Comparison of ENCODE assay signal across 13 mouse cellular contexts in the genomic region with DNA sequence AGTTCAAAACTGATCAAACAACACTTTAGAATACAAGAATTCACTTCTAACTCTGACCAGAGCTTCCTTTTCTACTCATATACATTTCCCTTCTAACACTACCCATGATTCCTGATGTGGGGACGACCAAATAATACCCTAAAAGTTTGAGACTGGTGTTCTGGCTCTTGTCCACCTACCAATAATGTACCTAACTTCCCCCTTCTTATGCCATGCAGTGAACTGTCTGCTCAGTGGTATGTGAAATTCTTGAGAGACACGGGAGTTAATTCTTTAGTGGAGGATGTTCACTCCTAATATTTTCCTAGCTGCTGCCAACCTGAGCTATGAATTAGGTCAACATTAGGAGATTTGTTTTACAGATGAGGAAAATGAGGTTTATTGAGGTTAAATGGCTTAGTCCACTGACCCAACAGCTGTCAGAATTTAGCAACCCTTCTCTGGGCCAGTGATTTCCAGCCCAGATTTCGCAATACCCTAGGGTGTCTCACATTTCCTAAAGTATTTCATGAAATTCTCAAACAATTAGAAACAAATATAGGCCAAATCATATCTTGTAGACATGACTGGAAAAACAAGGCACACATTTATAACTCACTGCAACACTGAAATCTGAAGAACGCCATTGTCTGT.
DNase-seq lines count a peak whose midpoint lies in the region; ATAC-seq and TF ChIP-seq lines count a peak whose summit lies in the region.
"Had no signal": no experiment of that assay in that cellular context is flagged by ENCODE, and none has a peak within 500 bp of the region (broad histone marks: within the 10 kb centered on the region; RNA-seq: fewer than 3 reads in every experiment).

No protein-coding gene starts in this region.

- TF ChIP-seq CTCF in kidney, postnatal 0 days (IDR thresholded peaks at IDR 0.05; ENCODE audit: low read depth) = no peak
- TF ChIP-seq CTCF in gastrocnemius, adult 2 months (IDR thresholded peaks at IDR 0.05) = no peak

- no peak overlapping the region for H3K4me3 ChIP-seq in kidney, postnatal 0 days (replicated peaks; ENCODE audit: low read depth, low read length)
- H3K4me3 ChIP-seq in gastrocnemius, adult 2 months = no peak overlapping the region
- no peak overlapping the region for H3K4me3 ChIP-seq in hindbrain, embryonic 13.5 days
- H3K4me3 ChIP-seq: embryonic facial prominence, embryonic 15.5 days; liver, embryonic 15.5 days had no signal

- 0 out of 2 replicates have a peak overlapping the region, but pooled peaks have one; percentile 47 for H3K27ac ChIP-seq in kidney, postnatal 0 days
- no peak overlapping the region for H3K27ac ChIP-seq in gastrocnemius, adult 2 months
- no peak overlapping the region for H3K27ac ChIP-seq in hindbrain, embryonic 13.5 days
- H3K27ac ChIP-seq: embryonic facial prominence, embryonic 15.5 days; liver, embryonic 15.5 days had no signal

- peak; percentile 45 for DNase-seq in adrenal gland, postnatal 14 days
- no peak for DNase-seq in adrenal gland, adult 8-10 months
- no peak for DNase-seq in kidney, postnatal 0 days (ENCODE audit: low spot score)
- no peak for DNase-seq in kidney, postnatal 10 days
- DNase-seq in gastrocnemius, adult 2 months = peak; percentile 29
- no peak for DNase-seq in left cerebral cortex, adult 9 months (ENCODE audit: low spot score in 2 of 2)
- DNase-seq: B cell, adult 2 months; cerebellum, adult 9-10 months had no signal

- no peak overlapping the region for H3K9ac ChIP-seq in kidney, postnatal 0 days (ENCODE audit: low read depth, low read length)
- no peak overlapping the region for H3K9ac ChIP-seq in hindbrain, embryonic 13.5 days
- H3K9ac ChIP-seq: embryonic facial prominence, embryonic 15.5 days; liver, embryonic 15.5 days had no signal

- no peak for ATAC-seq in kidney, postnatal 0 days (replicated peaks; ENCODE audit: low FRiP score, low read depth)
- ATAC-seq in megakaryocyte, adult 5-6 weeks (ENCODE audit: poor library complexity, severe bottlenecking) = peak; percentile 69
- no peak for ATAC-seq in hindbrain, embryonic 13.5 days (ENCODE audit: low FRiP score)
- ATAC-seq: intestine, postnatal 0 days had no signal

- H3K27me3 ChIP-seq in kidney, postnatal 0 days (ENCODE audit: insufficient read depth, low read length) = no peaks in the 10 kb centered on the region
- no peaks in the 10 kb centered on the region for H3K27me3 ChIP-seq in hindbrain, embryonic 13.5 days
- H3K27me3 ChIP-seq: embryonic facial prominence, embryonic 15.5 days; liver, embryonic 15.5 days had no signal

- H3K36me3 ChIP-seq in kidney, postnatal 0 days (ENCODE audit: insufficient read depth, low read length) = no peaks in the 10 kb centered on the region
- H3K36me3 ChIP-seq in hindbrain, embryonic 13.5 days = no peaks in the 10 kb centered on the region
- H3K36me3 ChIP-seq: embryonic facial prominence, embryonic 15.5 days; liver, embryonic 15.5 days had no signal

- H3K9me3 ChIP-seq in kidney, postnatal 0 days (replicated peaks; ENCODE audit: low read length) = no peaks in the 10 kb centered on the region
- H3K9me3 ChIP-seq in hindbrain, embryonic 13.5 days = no peaks in the 10 kb centered on the region
- H3K9me3 ChIP-seq: embryonic facial prominence, embryonic 15.5 days; liver, embryonic 15.5 days had no signal

- H3K4me1 ChIP-seq in kidney, postnatal 0 days (replicated peaks; ENCODE audit: insufficient read depth, low read length) = peaks cover 9% of the 10 kb centered on the region
- H3K4me1 ChIP-seq in hindbrain, embryonic 13.5 days (replicated peaks) = peaks cover 25% of the 10 kb centered on the region
- H3K4me1 ChIP-seq: embryonic facial prominence, embryonic 15.5 days; liver, embryonic 15.5 days had no signal

- intact Hi-C loops in gastrocnemius, adult 2 months (cut with DNase I) = no loop called here

- no peak overlapping the region for H3K4me2 ChIP-seq in kidney, postnatal 0 days (ENCODE audit: low read length)
- H3K4me2 ChIP-seq in hindbrain, embryonic 13.5 days = no peak overlapping the region
- H3K4me2 ChIP-seq: embryonic facial prominence, embryonic 15.5 days; liver, embryonic 15.5 days had no signal

- WGBS in kidney, postnatal 0 days = 45% methylated on average over 4 of the region's 4 CpGs
- WGBS in hindbrain, embryonic 13.5 days = 82% methylated on average over 4 of the region's 4 CpGs

Comparison
In these comparisons a context has a peak if more than half of its experiments do, and no peak if none do; other contexts are left out.
1. DNase-seq: peak in adrenal gland, postnatal 14 days (single experiment) and gastrocnemius, adult 2 months (single experiment); none in adrenal gland, adult 8-10 months (single experiment), kidney, postnatal 0 days (single experiment), kidney, postnatal 10 days (single experiment) and left cerebral cortex, adult 9 months (0 of 2).